Mouse (Mus musculus): ENCODE data around the gene Sgk2.

Gene Sgk2

GRCm38 (mm10) chr2:162991394-162992083, 4.4 kb downstream of the Sgk2 start:
- DNase-seq (ENCODE audit: low read depth, low spot score) = no peak

GRCm38 (mm10) chr2:162992084-162992437, 4.9 kb downstream of the Sgk2 start:
- no peak for DNase-seq (ENCODE audit: low read depth, low spot score)

GRCm38 (mm10) chr2:162993881-162994616, 6.9 kb downstream of the Sgk2 start:
- no peak for DNase-seq (ENCODE audit: low read depth, low spot score)

GRCm38 (mm10) chr2:162998528-162999230, 11.5 kb downstream of the Sgk2 start:
- DNase-seq (ENCODE audit: low read depth, low spot score) = peak; percentile 42

- DNase-seq (ENCODE audit: low read depth, low spot score) = no peak
Measured at GRCm38 (mm10) chr2:162999744-163000143, 12.6 kb downstream of the Sgk2 start.

- no peak for DNase-seq (ENCODE audit: low read depth, low spot score)
Measured at GRCm38 (mm10) chr2:163001071-163001470, 13.9 kb downstream of the Sgk2 start.

- DNase-seq (ENCODE audit: low read depth, low spot score) = no peak
Measured at GRCm38 (mm10) chr2:163007299-163007698, 20.2 kb downstream of the Sgk2 start.

GRCm38 (mm10) chr2:163016916-163017743, 30.0 kb downstream of the Sgk2 start, which contains the start of gene Ift52:
Gene Ift52, plus strand, starts transcription at chr2:163017354.
- peak; percentile 84 for DNase-seq (ENCODE audit: low read depth, low spot score)

GRCm38 (mm10) chr2:163031289-163031688, 44.2 kb downstream of the Sgk2 start:
- no peak for DNase-seq (ENCODE audit: low read depth, low spot score)

GRCm38 (mm10) chr2:163031757-163032156, 44.6 kb downstream of the Sgk2 start:
- DNase-seq (ENCODE audit: low read depth, low spot score) = no peak

GRCm38 (mm10) chr2:163032622-163033021, 45.5 kb downstream of the Sgk2 start:
- DNase-seq (ENCODE audit: low read depth, low spot score) = no peak

GRCm38 (mm10) chr2:163039940-163040339, 52.8 kb downstream of the Sgk2 start:
- no peak for DNase-seq (ENCODE audit: low read depth, low spot score)

GRCm38 (mm10) chr2:163048125-163048524, 61.0 kb downstream of the Sgk2 start:
- DNase-seq (ENCODE audit: low read depth, low spot score) = peak; percentile 29

- DNase-seq (ENCODE audit: low read depth, low spot score) = no peak
Measured at GRCm38 (mm10) chr2:163049116-163049515, 62.0 kb downstream of the Sgk2 start.

GRCm38 (mm10) chr2:163051691-163052090, 64.6 kb downstream of the Sgk2 start:
- DNase-seq (ENCODE audit: low read depth, low spot score) = no peak

- no peak for DNase-seq (ENCODE audit: low read depth, low spot score)
Measured at GRCm38 (mm10) chr2:163052101-163052500, 65.0 kb downstream of the Sgk2 start.

- DNase-seq (ENCODE audit: low read depth, low spot score) = no peak
Measured at GRCm38 (mm10) chr2:163052826-163053225, 65.7 kb downstream of the Sgk2 start.

- peak; percentile 39 for DNase-seq (ENCODE audit: low read depth, low spot score)
Measured at GRCm38 (mm10) chr2:163054335-163054840, 67.3 kb downstream of the Sgk2 start, which contains the start of gene Mybl2. Gene Mybl2, plus strand, starts transcription at chr2:163054687.

- no peak for DNase-seq (ENCODE audit: low read depth, low spot score)
Measured at GRCm38 (mm10) chr2:163054891-163055494, 67.9 kb downstream of the Sgk2 start.

GRCm38 (mm10) chr2:163055715-163056114, 68.6 kb downstream of the Sgk2 start:
- DNase-seq (ENCODE audit: low read depth, low spot score) = no peak

- DNase-seq (ENCODE audit: low read depth, low spot score) = no peak
Measured at GRCm38 (mm10) chr2:163056584-163056983, 69.5 kb downstream of the Sgk2 start.
